Mouse (Mus musculus) spleen, postnatal 14 days (tissue): ENCODE measurements around the gene Abca6.

ENCODE experiments used
- DNase-seq, 2 experiments: peaks; one replicate each; pipeline ENCODE4 v3.0.0; 2021 to 2022; ENCODE audit warnings: low spot score in 2 of 2

Gene Abca6

GRCm38 (mm10) chr11:110196561-110197306 lies 54.8 kb downstream of the Abca6 start:
- no peak for DNase-seq

- no peak for DNase-seq
Observed at GRCm38 (mm10) chr11:110195310-110195709, 56.3 kb downstream of the Abca6 start.

- DNase-seq, result no peak
Observed at GRCm38 (mm10) chr11:110171212-110171611, 80.4 kb downstream of the Abca6 start.

- DNase-seq, result no peak
Observed at GRCm38 (mm10) chr11:110167459-110168251, 83.9 kb downstream of the Abca6 start, which contains the start of gene Abca9. TSS of gene Abca9 (minus strand) at chr11:110168196.

GRCm38 (mm10) chr11:110165822-110166221 lies 85.8 kb downstream of the Abca6 start:
- DNase-seq, result no peak

- DNase-seq, result no peak
Observed at GRCm38 (mm10) chr11:110165409-110165808, 86.2 kb downstream of the Abca6 start.

- DNase-seq, result no peak
Observed at GRCm38 (mm10) chr11:110157059-110157458, 94.5 kb downstream of the Abca6 start.

- DNase-seq, result no peak
Observed at GRCm38 (mm10) chr11:110155985-110156384, 95.6 kb downstream of the Abca6 start.

- DNase-seq, result no peak
Observed at GRCm38 (mm10) chr11:110147640-110148039, 103.9 kb downstream of the Abca6 start.

GRCm38 (mm10) chr11:110145421-110145820 lies 106.2 kb downstream of the Abca6 start:
- no peak for DNase-seq

- no peak for DNase-seq
Observed at GRCm38 (mm10) chr11:110130760-110131159, 120.8 kb downstream of the Abca6 start.
